Mouse (Mus musculus): ENCODE results near the gene Lrrc51. TPM values are rescaled to one million over a fixed set of nuclear protein-coding genes. Genes with fewer than 3 reads are reported as not detected.

The Lrrc51 gene
- polyA plus RNA-seq (2015; fragmentation: Nextera tagmentation; extraction: Ambion mirVana) = 6.7 and 9.2 TPM in 2 replicates

DNA sequence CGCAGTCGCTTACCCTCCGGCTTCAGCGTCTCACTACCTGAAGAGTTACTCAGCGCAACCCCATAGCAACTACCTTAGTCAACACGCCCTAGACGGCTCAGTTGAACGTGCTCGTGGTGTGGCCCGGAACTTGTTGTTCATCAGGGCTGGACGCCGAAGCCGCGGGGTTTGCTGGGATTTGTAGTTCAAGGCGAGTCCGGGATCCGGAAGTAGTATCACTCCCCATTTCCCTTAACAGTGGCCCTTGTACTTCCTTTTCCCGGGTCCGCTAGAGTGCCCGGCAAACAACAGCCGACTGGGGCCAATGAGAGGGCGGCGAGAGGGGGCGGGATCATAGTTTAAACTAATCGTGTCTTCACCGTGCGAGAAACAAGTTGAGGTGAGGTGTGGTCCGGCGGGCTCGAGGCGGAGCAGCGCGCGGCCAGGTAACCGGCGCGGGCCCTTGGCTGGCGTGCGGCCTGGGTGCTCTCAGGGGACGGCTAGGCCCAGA, at the start of gene Lrrc51, which contains the start of gene Numa1:
Gene Lrrc51 (minus strand): TSS at position 145 of the 490 bp plus-strand sequence.
Gene Numa1 (plus strand): TSS at position 361 of the 490 bp plus-strand sequence.
- no peaks in the 10 kb centered on the region for H3K27me3 ChIP-seq (replicated peaks)
- H3K4me3 ChIP-seq (replicated peaks) = peak within 1 kb of the TSS; percentile 86
- H3K9me3 ChIP-seq = no peaks in the 10 kb centered on the region
- ATAC-seq = peak; percentile 98
- WGBS = under 1% methylated on average over 40 of the region's 40 CpGs
- peak within 1 kb of the TSS; percentile 81 for H3K27ac ChIP-seq
- peak within 1 kb of the TSS; percentile 89 for H3K9ac ChIP-seq
- peak within 1 kb of the TSS; percentile 71 for H3K4me2 ChIP-seq (replicated peaks)
- H3K36me3 ChIP-seq = no peaks in the 10 kb centered on the region
- H3K4me1 ChIP-seq (replicated peaks) = peaks cover 7% of the 10 kb centered on the region

DNA sequence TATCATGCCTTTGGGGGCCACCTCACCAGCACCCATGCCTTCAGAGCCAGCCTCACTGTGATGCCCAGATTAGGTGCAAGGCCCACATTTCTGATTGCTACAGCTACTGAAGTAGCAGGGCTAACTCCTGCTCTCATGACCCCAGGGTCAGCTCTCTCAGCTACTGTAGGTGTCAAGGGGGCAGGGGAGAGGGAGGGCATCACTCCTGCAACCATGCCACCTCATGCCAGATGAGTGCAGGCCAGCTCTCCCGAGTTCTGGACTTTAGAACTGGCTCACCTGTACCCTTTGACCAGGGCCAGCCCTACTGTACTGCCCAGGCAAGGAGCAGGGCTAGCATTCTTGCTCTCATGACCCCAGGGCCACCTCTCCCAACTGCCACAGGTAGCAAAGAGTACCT, 49.0 kb upstream of the Lrrc51 start:
- Histone ChIP-seq H3K4me2 (replicated peaks) (no peak overlapping the region), H3K27ac (no peak overlapping the region), H3K36me3 (0 out of 2 replicates have a peak, but pooled peaks cover 9% of the 10 kb centered on the region), H3K9ac (no peak overlapping the region), H3K27me3 (replicated peaks) (no peaks in the 10 kb centered on the region), H3K9me3 (no peaks in the 10 kb centered on the region), H3K4me1 (replicated peaks) (no peaks in the 10 kb centered on the region), H3K4me3 (replicated peaks) (no peak overlapping the region)
- WGBS = 67% methylated on average over 1 of the region's 1 CpGs
- ATAC-seq = no peak; the same call in 1 of the 2 replicates

DNA sequence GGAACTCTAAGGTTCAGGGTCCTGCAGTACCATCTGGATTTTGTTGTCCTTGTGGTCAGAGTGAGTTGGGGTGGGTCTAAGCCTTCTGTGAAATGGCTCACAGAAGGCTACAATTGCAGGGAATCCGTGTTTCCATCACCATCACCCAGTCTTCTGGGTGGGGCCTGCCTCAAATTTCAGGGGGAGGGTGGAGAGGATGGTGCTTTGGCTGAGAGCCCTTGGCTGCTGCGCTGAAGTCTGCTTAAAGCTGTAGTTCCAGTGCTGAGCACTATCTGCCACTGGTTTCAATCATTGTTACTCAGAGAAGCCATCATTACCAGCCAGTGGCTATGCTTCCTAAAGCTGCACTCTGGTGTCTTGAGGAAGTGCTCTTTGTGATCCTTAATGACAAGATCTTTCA, 40.8 kb upstream of the Lrrc51 start:
- H3K4me1 ChIP-seq (replicated peaks) = peaks cover 26% of the 10 kb centered on the region
- no peaks in the 10 kb centered on the region for H3K36me3 ChIP-seq
- WGBS = 33% methylated on average over 2 of the region's 2 CpGs
- ATAC-seq = no peak
- no peak overlapping the region for H3K4me3 ChIP-seq (replicated peaks)
- H3K27ac ChIP-seq = no peak overlapping the region
- no peaks in the 10 kb centered on the region for H3K27me3 ChIP-seq (replicated peaks)
- no peaks in the 10 kb centered on the region for H3K9me3 ChIP-seq
- H3K4me2 ChIP-seq (replicated peaks) = no peak overlapping the region
- no peak overlapping the region for H3K9ac ChIP-seq

DNA sequence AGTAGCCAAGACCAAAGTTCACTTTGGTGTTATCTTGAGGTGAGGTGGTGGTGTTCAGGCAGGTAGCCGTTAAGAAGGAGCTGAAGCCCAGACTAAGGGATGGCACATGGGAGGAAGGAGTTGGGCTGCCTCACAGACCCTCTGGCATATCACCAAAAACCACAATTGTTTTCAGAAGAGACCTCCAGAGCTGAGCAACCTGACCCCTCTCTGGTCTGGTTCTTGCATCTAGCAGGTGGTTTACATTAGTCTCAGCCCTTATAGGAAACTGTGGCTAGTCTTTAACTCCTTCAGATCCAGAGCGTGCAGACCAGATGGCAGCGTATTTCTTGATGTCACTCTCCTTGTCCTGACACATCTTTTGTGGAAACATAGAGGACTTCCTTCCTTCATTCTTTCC, 40.0 kb upstream of the Lrrc51 start:
- H3K27ac ChIP-seq = peak overlapping the region; percentile 20; the same call in 1 of the 2 replicates
- no peak overlapping the region for H3K4me3 ChIP-seq (replicated peaks)
- no peaks in the 10 kb centered on the region for H3K9me3 ChIP-seq
- WGBS = 52% methylated on average over 3 of the region's 3 CpGs
- H3K9ac ChIP-seq = no peak overlapping the region
- H3K4me1 ChIP-seq (replicated peaks) = peaks cover 31% of the 10 kb centered on the region
- peak overlapping the region; percentile 34 for H3K4me2 ChIP-seq (replicated peaks)
- H3K27me3 ChIP-seq (replicated peaks) = no peaks in the 10 kb centered on the region
- no peak for ATAC-seq
- no peaks in the 10 kb centered on the region for H3K36me3 ChIP-seq

DNA sequence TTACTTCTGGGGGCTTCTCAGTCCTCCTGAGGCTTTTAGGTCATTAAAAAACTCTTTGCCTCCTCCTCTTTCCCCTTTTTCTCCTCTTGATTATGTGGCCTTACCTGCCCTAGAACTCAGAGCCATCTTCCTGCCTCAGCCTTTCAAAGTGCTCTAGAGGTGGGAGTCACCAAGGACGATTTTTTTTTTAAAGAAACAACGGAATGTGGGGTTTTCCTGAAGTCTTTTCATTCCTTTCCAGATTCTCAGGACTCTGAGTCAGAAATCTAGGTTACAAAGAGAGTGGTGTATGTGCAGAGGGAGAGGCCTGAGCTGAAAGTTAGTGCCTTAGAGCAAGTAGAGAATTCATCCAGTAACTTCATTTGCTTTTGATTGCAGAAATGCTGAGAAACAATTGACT, 38.0 kb upstream of the Lrrc51 start:
- H3K4me3 ChIP-seq (replicated peaks) = peak overlapping the region; percentile 61
- peak overlapping the region; percentile 71 for H3K9ac ChIP-seq
- no peaks in the 10 kb centered on the region for H3K27me3 ChIP-seq (replicated peaks)
- peak overlapping the region; percentile 92 for H3K4me2 ChIP-seq (replicated peaks)
- WGBS = 38% methylated on average over 2 of the region's 2 CpGs
- no peak for ATAC-seq
- no peaks in the 10 kb centered on the region for H3K36me3 ChIP-seq
- H3K9me3 ChIP-seq = no peaks in the 10 kb centered on the region
- H3K4me1 ChIP-seq (replicated peaks) = peaks cover 39% of the 10 kb centered on the region
- peak overlapping the region; percentile 98 for H3K27ac ChIP-seq

DNA sequence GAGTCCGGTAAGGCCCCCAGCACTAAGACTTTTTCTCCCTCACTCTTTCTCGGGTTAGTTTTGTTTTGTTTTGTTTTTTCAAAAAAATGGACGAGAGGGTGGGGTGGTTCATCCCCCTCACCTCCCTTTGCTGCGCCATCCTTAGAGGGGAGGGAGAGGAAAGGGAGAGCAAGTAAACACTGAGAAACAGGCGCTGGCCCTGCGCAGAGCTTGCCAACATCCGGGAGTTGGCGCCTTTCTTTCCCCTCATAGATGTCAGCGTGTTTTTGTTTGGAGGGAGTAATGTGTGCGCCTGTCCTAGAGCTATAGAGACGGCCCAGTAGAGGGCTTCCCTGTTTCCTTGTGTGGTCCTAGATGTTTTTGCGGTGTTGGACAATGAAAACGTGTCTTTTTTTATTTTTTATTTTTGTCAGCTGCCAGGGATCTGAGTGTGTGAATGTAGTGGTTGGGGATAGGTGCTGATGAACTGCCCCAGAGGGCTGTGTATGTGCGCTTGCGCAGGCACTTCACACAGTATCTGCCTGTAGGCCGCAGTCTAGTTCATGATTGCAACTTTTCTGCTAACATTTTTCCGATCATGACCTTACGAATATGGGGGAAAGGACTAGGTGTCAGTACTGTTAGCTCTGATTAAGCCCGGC, 37.2 kb upstream of the Lrrc51 start:
- Histone ChIP-seq H3K36me3 (no peaks in the 10 kb centered on the region), H3K4me2 (replicated peaks) (peak overlapping the region; percentile 92), H3K27ac (peak overlapping the region; percentile 98), H3K27me3 (replicated peaks) (no peaks in the 10 kb centered on the region), H3K9ac (peak overlapping the region; percentile 71), H3K9me3 (no peaks in the 10 kb centered on the region), H3K4me3 (replicated peaks) (peak overlapping the region; percentile 61), H3K4me1 (replicated peaks) (peaks cover 39% of the 10 kb centered on the region)
- ATAC-seq = peak; percentile 60
- 3% methylated on average over 19 of the region's 19 CpGs for WGBS

DNA sequence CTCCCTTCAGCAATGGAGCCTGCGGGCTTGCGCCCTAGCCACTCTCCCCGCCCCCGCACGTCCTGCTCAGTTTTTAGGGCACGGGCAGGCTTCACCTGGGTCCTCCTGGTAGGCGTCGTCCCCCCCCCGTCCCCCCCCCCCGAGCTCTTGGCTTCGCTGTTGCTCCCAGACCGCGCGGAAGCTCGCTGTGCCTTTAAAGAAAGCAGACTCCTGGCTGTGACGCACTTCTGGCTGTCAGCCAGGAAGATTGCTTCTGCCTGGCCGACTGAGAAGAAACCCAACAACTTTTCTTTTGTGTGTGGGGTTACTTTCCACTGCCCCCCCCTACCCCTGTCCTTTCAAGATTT, 36.7 kb upstream of the Lrrc51 start:
- H3K4me3 ChIP-seq (replicated peaks) = peak overlapping the region; percentile 61
- H3K9ac ChIP-seq = peak overlapping the region; percentile 71
- no peaks in the 10 kb centered on the region for H3K36me3 ChIP-seq
- peak overlapping the region; percentile 98 for H3K27ac ChIP-seq
- H3K4me2 ChIP-seq (replicated peaks) = peak overlapping the region; percentile 92
- H3K4me1 ChIP-seq (replicated peaks) = peaks cover 39% of the 10 kb centered on the region
- WGBS = 0% methylated on average over 17 of the region's 17 CpGs
- no peaks in the 10 kb centered on the region for H3K9me3 ChIP-seq
- peak; percentile 84 for ATAC-seq
- no peaks in the 10 kb centered on the region for H3K27me3 ChIP-seq (replicated peaks)

DNA sequence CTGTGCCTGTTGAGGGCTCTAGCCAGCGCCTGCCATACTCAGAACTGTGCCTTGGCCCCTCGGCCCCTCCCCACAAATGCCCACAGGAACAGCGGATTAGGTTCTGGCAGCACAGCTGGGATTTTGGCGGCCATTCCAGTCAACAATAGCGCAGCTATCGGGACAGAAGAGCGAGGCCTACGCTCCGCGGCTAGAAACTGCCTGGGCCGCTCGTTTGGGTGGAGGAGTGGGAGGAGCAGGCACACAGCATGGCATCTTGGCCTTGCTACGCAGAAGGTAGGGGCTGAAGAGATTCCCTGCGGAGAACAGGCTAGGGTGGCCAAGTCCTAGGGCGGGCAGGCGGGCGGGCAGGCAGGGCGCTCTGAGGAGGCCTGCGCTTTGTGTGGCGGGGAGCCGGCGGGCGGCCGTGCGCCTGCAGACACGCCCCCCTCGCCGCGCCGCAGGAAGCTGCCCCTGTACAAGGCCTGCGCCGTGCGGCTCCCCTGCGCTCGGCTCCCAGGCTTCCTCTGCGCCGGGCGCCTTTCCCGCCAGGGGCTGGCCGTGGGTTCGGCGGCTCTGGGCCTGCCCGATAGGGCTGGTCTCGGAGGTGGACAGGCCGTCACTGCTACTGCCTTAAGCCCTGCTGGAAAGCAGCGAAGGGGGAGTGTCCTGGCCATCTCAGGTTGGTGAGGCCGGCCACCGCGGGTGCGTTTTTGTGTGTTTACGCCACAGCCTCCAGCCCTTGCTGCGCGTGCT, 36.2 kb upstream of the Lrrc51 start:
- Histone ChIP-seq H3K36me3 (no peaks in the 10 kb centered on the region), H3K4me3 (replicated peaks) (peak overlapping the region; percentile 61), H3K9ac (peak overlapping the region; percentile 71), H3K27me3 (replicated peaks) (no peaks in the 10 kb centered on the region), H3K27ac (peak overlapping the region; percentile 98), H3K4me1 (replicated peaks) (peaks cover 39% of the 10 kb centered on the region), H3K9me3 (no peaks in the 10 kb centered on the region), H3K4me2 (replicated peaks) (peak overlapping the region; percentile 92)
- WGBS = under 1% methylated on average over 52 of the region's 53 CpGs
- peak; percentile 91 for ATAC-seq

DNA sequence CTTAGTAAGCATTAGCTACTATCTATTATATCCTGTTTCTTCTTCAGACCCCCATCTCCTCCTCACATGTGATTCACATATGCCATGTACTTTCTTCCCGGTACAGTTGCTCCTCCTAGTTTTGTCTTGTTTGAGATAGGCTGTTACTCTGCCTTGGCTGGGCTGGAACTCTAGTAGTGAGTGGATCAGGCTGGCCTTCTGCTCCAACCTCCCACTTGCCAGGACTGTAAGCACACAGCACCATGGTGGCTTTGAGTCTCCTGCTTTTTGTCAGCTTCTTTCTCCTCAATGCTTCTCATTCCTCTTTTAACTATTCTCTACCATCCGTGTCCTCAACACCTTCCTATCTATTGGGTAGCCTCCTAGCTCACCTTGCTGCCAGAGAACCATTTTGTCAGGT, 35.1 kb upstream of the Lrrc51 start:
- Histone ChIP-seq H3K9ac (no peak overlapping the region), H3K4me2 (replicated peaks) (peak overlapping the region; percentile 26; the same call in 1 of the 2 replicates), H3K4me3 (replicated peaks) (no peak overlapping the region), H3K27ac (peak overlapping the region; percentile 14; the same call in 1 of the 2 replicates), H3K27me3 (replicated peaks) (no peaks in the 10 kb centered on the region), H3K4me1 (replicated peaks) (peaks cover 29% of the 10 kb centered on the region), H3K9me3 (no peaks in the 10 kb centered on the region), H3K36me3 (no peaks in the 10 kb centered on the region)
- no peak for ATAC-seq
- 52% methylated on average over 2 of the region's 2 CpGs for WGBS

DNA sequence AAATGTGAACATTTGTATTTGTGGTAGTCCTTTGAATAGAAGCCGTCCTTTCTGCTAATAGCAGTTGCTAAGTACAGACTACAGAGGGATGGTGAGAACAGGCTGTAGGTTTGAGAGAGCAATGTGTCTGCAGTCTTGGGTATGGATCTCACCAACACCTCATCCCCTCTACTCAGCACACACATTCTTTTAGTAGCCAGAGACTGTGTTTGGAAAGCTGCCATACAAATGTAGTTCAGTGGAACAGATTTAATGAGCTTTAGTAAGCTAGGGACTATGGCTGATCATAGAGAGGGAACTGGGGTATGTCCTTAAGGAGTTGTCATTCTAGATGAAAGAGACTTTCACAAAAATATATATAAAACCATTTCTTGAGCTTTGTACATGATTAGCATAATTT, 33.6 kb upstream of the Lrrc51 start:
- Histone ChIP-seq H3K9me3 (no peaks in the 10 kb centered on the region), H3K36me3 (no peaks in the 10 kb centered on the region), H3K9ac (no peak overlapping the region), H3K27ac (no peak overlapping the region), H3K4me3 (replicated peaks) (no peak overlapping the region), H3K27me3 (replicated peaks) (no peaks in the 10 kb centered on the region), H3K4me2 (replicated peaks) (no peak overlapping the region), H3K4me1 (replicated peaks) (peaks cover 17% of the 10 kb centered on the region)
- ATAC-seq = no peak
- 88% methylated on average over 1 of the region's 1 CpGs for WGBS

DNA sequence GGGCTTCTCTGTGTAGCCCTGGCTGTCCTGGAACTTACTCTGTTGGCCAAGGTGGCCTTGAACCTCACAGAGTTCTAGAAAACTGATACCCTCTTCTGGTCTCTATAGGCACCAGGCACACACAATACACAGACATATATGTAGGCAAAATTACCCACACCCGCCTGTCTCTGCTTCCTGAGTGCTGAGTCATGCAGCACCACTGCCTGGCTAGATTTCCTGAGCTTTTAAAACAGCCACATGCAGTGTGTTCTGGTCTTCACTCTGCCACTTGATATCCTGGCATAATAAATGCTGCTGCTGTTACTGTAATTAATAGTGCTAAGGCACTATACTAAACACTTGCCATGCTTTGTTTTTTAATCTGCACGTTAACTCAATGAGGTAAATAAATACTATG, 31.9 kb upstream of the Lrrc51 start:
- no peak overlapping the region for H3K27ac ChIP-seq
- no peak for ATAC-seq
- peaks cover 13% of the 10 kb centered on the region for H3K4me1 ChIP-seq (replicated peaks)
- no peaks in the 10 kb centered on the region for H3K27me3 ChIP-seq (replicated peaks)
- no peak overlapping the region for H3K9ac ChIP-seq
- H3K36me3 ChIP-seq = no peaks in the 10 kb centered on the region
- H3K4me3 ChIP-seq (replicated peaks) = no peak overlapping the region
- 49% methylated on average over 2 of the region's 2 CpGs for WGBS
- no peaks in the 10 kb centered on the region for H3K9me3 ChIP-seq
- H3K4me2 ChIP-seq (replicated peaks) = no peak overlapping the region

DNA sequence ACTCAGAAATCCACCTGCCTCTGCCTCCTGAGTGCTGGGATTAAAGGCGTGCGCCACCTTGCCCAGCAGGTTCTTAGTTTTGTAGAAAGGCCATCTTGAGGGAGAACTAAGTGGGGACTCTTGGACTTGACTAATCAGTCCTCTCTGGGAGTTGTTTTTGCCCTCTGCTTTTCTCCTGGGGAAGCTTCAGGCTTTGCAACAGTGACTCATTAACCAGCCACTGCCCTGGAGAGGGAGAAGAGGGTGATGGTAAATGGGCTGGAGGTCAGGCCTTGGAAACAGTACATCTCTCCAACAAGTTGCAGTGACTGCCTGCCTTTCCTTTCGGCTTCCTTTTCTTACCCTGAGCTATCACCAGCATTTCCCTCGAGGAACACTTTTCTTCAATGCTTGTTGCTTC, 30.9 kb upstream of the Lrrc51 start:
- Histone ChIP-seq H3K4me2 (replicated peaks) (no peak overlapping the region), H3K9me3 (no peaks in the 10 kb centered on the region), H3K4me3 (replicated peaks) (no peak overlapping the region), H3K27ac (0 out of 2 replicates have a peak overlapping the region, but pooled peaks have one; percentile 13), H3K9ac (no peak overlapping the region), H3K36me3 (no peaks in the 10 kb centered on the region), H3K27me3 (replicated peaks) (no peaks in the 10 kb centered on the region), H3K4me1 (replicated peaks) (peaks cover 13% of the 10 kb centered on the region)
- ATAC-seq = peak; percentile 54
- WGBS = 80% methylated on average over 4 of the region's 4 CpGs

All from intestine, embryonic 15.5 days (tissue).